Mouse (Mus musculus): ENCODE measurements around the gene Adamts2.

The Adamts2 gene

GRCm38 (mm10) chr11:50601641-50602355 is at the start of gene Adamts2:
Gene Adamts2 (plus strand): TSS chr11:50602084.
- under 1% methylated on average over 73 of the region's 82 CpGs for WGBS

GRCm38 (mm10) chr11:50557064-50557463 is 44.8 kb upstream of the Adamts2 start:
- WGBS, result 95% methylated on average over 3 of the region's 3 CpGs

- 46% methylated on average over 4 of the region's 4 CpGs for WGBS
Measured at GRCm38 (mm10) chr11:50559108-50559507, 42.8 kb upstream of the Adamts2 start.

GRCm38 (mm10) chr11:50565466-50566211 is 36.2 kb upstream of the Adamts2 start:
- 69% methylated on average over 20 of the region's 20 CpGs for WGBS

GRCm38 (mm10) chr11:50571448-50571847 is 30.4 kb upstream of the Adamts2 start:
- WGBS, result 62% methylated on average over 6 of the region's 6 CpGs

- 79% methylated on average over 4 of the region's 4 CpGs for WGBS
Measured at GRCm38 (mm10) chr11:50576521-50576920, 25.4 kb upstream of the Adamts2 start.

GRCm38 (mm10) chr11:50587026-50587425 is 14.9 kb upstream of the Adamts2 start:
- WGBS, result 23% methylated on average over 7 of the region's 7 CpGs

- WGBS, result 10% methylated on average over 3 of the region's 3 CpGs
Measured at GRCm38 (mm10) chr11:50587787-50588186, 14.1 kb upstream of the Adamts2 start.

GRCm38 (mm10) chr11:50589060-50589459 is 12.8 kb upstream of the Adamts2 start:
- 35% methylated on average over 11 of the region's 11 CpGs for WGBS

- WGBS, result 59% methylated on average over 13 of the region's 13 CpGs
Measured at GRCm38 (mm10) chr11:50591053-50591452, 10.8 kb upstream of the Adamts2 start.

- WGBS, result 71% methylated on average over 16 of the region's 16 CpGs
Measured at GRCm38 (mm10) chr11:50592892-50593553, 8.9 kb upstream of the Adamts2 start.

- WGBS, result 90% methylated on average over 2 of the region's 2 CpGs
Measured at GRCm38 (mm10) chr11:50596571-50596970, 5.3 kb upstream of the Adamts2 start.

GRCm38 (mm10) chr11:50599156-50599555 is 2.7 kb upstream of the Adamts2 start:
- WGBS, result 75% methylated on average over 2 of the region's 2 CpGs

- under 1% methylated on average over 59 of the region's 59 CpGs for WGBS
Measured at GRCm38 (mm10) chr11:50602356-50603081, 635 bp downstream of the Adamts2 start.

- WGBS, result 2% methylated on average over 52 of the region's 52 CpGs
Measured at GRCm38 (mm10) chr11:50603082-50603910, 1.4 kb downstream of the Adamts2 start.

- WGBS, result 52% methylated on average over 16 of the region's 16 CpGs
Measured at GRCm38 (mm10) chr11:50604371-50604770, 2.5 kb downstream of the Adamts2 start.

- 67% methylated on average over 5 of the region's 5 CpGs for WGBS
Measured at GRCm38 (mm10) chr11:50611181-50611580, 9.3 kb downstream of the Adamts2 start.

GRCm38 (mm10) chr11:50617015-50617543 is 15.2 kb downstream of the Adamts2 start:
- 87% methylated on average over 11 of the region's 11 CpGs for WGBS

- WGBS, result 83% methylated on average over 4 of the region's 4 CpGs
Measured at GRCm38 (mm10) chr11:50620926-50621325, 19.0 kb downstream of the Adamts2 start.

- WGBS, result 74% methylated on average over 5 of the region's 5 CpGs
Measured at GRCm38 (mm10) chr11:50621364-50621763, 19.5 kb downstream of the Adamts2 start.
